Mouse (Mus musculus) cortical plate, adult 2 months (tissue): ENCODE measurements at regions not wholly inside any gene's neighbourhood (a gene's known extent, or its start where the extent isn't known, plus 50 kb on each side); places are given as distances from the start of the nearest gene placed in this dataset.

Experiments used
- H3K27ac ChIP-seq: fragments of 200-500 bp; 2 replicates; pipeline ENCODE4 v1.5.1; 2012; ENCODE audit warnings: low read length, control low read depth, inconsistent platforms; ENCODE audit not compliant: insufficient read depth
- H3K4me1 ChIP-seq: fragments of 200-500 bp; 2 replicates; pipeline ENCODE4 v1.6.1; 2011; ENCODE audit warnings: low read length; ENCODE audit not compliant: control insufficient read depth, insufficient read depth
- H3K4me3 ChIP-seq: fragments of 200-500 bp; 2 replicates; pipeline ENCODE4 v1.5.1; 2011; ENCODE audit warnings: mild to moderate bottlenecking, low read length, control low read depth; ENCODE audit not compliant: insufficient read depth
- CTCF ChIP-seq: fragments of 200-500 bp; IDR thresholded peaks from 2 replicates; pipeline ENCODE4 v1.5.1; 2011; ENCODE audit warnings: mild to moderate bottlenecking, control low read depth, low read length; ENCODE audit not compliant: insufficient read depth; ENCODE audit errors: extremely low read depth
- POLR2A ChIP-seq: fragments of 200-500 bp; IDR thresholded peaks from 2 replicates; pipeline ENCODE4 v1.6.1; 2011; ENCODE audit warnings: mild to moderate bottlenecking, low read length, control low read depth; ENCODE audit not compliant: insufficient read depth; ENCODE audit errors: extremely low read depth

- Histone ChIP-seq H3K4me1 (no peaks in the 10 kb centered on the region), H3K4me3 (no peak overlapping the region), H3K27ac (no peak overlapping the region)
- TF ChIP-seq POLR2A (no peak), CTCF (no peak)
Measured at GRCm38 (mm10) chr11:111945806-111946205, 836.2 kb upstream of the Sox9 start.

DNA sequence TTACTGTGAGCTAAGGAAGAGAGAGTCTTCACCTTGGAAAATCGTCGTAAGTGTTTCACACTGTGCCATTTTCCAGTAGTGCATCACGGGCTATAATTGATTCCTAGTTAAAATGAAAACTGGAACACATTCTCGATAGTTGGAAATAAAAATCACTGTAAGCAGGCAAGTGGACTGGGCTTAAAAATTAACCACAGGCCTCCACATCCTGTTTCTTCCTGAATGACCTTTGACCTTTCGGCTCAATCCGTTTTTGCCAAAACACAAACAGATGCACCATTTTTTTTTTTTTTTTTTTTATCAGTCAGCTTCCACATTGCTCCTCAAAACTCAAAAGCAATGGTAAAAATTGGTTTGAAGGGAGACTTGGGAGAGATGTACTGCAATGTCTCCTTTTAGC, 834.4 kb upstream of the Sox9 start:
- H3K27ac ChIP-seq = no peak overlapping the region
- H3K4me3 ChIP-seq = no peak overlapping the region
- H3K4me1 ChIP-seq = no peaks in the 10 kb centered on the region
- no peak for TF ChIP-seq POLR2A
- TF ChIP-seq CTCF = no peak

DNA sequence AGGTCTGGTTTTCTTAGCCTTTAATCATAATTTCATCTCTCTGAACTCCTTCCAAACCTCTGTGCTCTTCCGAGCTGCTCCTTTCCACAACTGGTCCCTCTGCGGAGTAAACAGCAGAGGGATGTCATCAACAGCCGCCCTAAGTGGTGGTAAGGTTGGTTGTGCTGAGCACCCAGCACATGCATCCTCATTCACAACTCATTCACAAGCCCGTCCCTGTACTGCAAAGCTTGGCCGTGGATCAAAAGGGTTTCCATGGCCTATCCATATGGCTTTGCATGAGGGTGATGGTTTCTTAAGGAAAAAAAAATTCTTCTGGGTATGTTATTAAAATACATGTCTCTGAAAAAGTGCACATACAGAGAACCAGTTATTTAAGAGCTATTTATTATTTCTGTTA, 828.6 kb upstream of the Sox9 start:
- Histone ChIP-seq H3K4me1 (no peaks in the 10 kb centered on the region), H3K4me3 (no peak overlapping the region), H3K27ac (no peak overlapping the region)
- TF ChIP-seq POLR2A (no peak), CTCF (no peak)

GRCm38 (mm10) chr11:111957721-111958287, 824.2 kb upstream of the Sox9 start:
- no peak overlapping the region for H3K4me3 ChIP-seq
- H3K4me1 ChIP-seq = no peaks in the 10 kb centered on the region; the same call in 1 of the 2 replicates
- TF ChIP-seq CTCF = no peak
- TF ChIP-seq POLR2A = no peak
- no peak overlapping the region for H3K27ac ChIP-seq

DNA sequence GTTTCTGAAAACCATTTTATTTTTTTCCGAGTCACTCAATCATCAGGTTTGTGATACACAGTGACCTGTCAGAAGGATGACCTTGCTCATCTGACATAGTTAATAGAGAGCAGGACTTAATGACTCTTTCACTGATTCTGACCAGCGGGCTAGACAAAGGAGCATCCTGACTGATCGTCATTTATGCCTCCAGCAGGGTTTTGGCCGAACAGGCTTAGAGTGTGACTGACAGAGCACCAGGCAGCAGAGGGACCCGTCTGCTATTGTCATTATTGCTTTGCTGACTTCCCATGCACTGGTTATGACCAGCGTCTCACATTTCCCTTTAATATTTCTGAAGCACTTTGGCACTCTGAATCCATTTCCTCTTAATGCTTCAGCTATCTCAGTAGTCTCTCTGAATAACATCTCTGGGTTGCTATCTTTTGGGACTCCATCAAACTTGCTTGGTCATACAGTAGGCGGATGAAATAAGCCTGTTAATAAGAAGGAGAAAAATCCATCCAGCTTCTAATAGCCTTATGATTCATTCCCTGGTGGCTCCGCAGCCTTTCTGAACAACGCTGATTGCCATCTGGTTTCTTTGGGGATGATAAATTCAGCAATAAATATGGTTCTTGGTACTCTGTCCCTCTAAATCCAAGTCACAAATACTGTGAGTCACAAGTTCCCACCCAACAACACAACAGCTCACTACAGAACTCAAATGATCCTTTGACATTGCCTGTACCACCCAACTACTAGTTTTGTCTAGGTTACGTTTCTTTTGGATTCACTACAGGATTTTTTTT, 820.8 kb upstream of the Sox9 start:
- no peak overlapping the region for H3K4me3 ChIP-seq
- TF ChIP-seq POLR2A = no peak
- no peak overlapping the region for H3K27ac ChIP-seq
- H3K4me1 ChIP-seq = no peaks in the 10 kb centered on the region; the same call in 1 of the 2 replicates

DNA sequence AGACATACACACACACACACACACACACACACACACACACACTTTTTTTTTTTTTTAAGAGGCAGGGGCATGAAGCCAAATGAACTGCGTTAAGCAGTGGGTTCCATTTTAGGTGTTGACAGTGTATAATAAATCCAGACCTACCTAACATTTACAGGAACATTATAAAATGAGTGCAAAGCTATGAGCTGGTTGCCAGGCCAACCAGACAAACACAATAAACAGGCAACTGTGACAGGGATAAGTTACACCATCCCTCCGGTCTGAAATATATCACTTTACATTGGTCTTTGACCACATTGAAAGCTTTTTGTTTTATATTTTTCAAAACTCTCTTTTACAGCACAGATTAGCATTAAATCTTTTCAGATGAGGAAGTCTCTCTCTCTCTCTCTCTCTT, 820.2 kb upstream of the Sox9 start:
- H3K27ac ChIP-seq = no peak overlapping the region
- H3K4me3 ChIP-seq = no peak overlapping the region
- TF ChIP-seq CTCF (no peak), POLR2A (no peak)
- no peaks in the 10 kb centered on the region; the same call in 1 of the 2 replicates for H3K4me1 ChIP-seq

DNA sequence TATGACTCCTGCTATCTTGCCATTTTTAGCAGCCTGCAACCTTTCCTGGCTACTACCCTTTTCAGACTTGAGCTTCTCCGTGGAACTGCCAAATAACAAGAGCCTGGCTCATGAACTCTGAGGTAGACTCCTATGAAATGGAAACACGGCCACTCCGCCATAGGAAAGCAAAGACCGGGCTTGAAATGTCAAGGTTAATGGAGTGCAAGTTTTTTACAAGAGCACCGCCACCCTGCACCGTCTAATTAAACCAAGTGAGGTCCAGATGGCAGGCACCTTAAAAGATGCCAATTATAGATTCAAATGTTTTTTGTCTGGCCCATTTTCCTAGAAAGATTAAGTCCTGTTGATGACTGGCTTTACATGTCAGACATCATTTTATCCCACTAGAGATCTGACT, 818.0 kb upstream of the Sox9 start:
- TF ChIP-seq POLR2A (no peak), CTCF (no peak)
- H3K4me3 ChIP-seq = no peak overlapping the region
- H3K27ac ChIP-seq = no peak overlapping the region
- H3K4me1 ChIP-seq = no peaks in the 10 kb centered on the region; the same call in 1 of the 2 replicates

- TF ChIP-seq CTCF = no peak
- TF ChIP-seq POLR2A = no peak
- Histone ChIP-seq H3K27ac (no peak overlapping the region), H3K4me1 (no peaks in the 10 kb centered on the region), H3K4me3 (no peak overlapping the region)
Measured at GRCm38 (mm10) chr11:111966401-111966800, 815.6 kb upstream of the Sox9 start.

DNA sequence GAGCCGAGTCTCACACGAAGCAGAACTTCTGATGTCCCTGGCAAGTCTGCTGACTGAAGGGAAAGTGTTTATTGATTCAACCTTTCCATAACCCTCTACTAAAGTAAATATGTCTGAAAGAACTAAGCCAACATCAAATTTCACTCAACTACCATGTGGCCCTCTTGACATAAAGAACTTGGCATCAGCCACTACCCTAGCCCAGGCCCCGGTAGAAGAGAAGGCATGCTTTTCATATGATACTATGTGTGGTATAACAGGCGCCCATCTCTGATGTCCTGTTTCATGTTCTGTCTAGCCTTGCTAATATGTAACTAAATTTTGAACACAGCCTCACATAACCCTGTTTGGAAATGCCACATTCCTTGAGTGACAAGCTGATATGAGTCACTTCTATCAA, 811.0 kb upstream of the Sox9 start:
- Histone ChIP-seq H3K4me3 (no peak overlapping the region), H3K4me1 (no peaks in the 10 kb centered on the region), H3K27ac (no peak overlapping the region)
- TF ChIP-seq CTCF = no peak
- TF ChIP-seq POLR2A = no peak

- Histone ChIP-seq H3K4me1 (no peaks in the 10 kb centered on the region), H3K27ac (no peak overlapping the region), H3K4me3 (no peak overlapping the region)
- TF ChIP-seq POLR2A (no peak), CTCF (no peak)
Measured at GRCm38 (mm10) chr11:111978667-111979066, 803.4 kb upstream of the Sox9 start.
